Mouse (Mus musculus) midbrain, embryonic 13.5 days (tissue): ENCODE results near the gene Prmt9. TPM values are rescaled to one million over a fixed set of nuclear protein-coding genes. Genes with fewer than 3 reads are reported as not detected.

Experiments
- ATAC-seq: fragments of 200-750 bp; cut with Nextera tagmentation; 2 replicates; pipeline ENCODE4 v1.8.0; 2017; ENCODE audit warnings: mild to moderate bottlenecking, moderate TSS enrichment, moderate library complexity
- H3K27ac ChIP-seq: fragments of 300-500 bp; sonication (generic); 2 replicates; pipeline ENCODE4 v1.5.1; 2015; ENCODE audit warnings: inconsistent platforms, mild to moderate bottlenecking, moderate library complexity
- H3K27me3 ChIP-seq: fragments of 300-500 bp; sonication (generic); 2 replicates; pipeline ENCODE4 v1.6.1; 2015; ENCODE audit warnings: mild to moderate bottlenecking, inconsistent platforms
- H3K36me3 ChIP-seq: fragments of 300-500 bp; sonication (generic); 2 replicates; pipeline ENCODE4 v1.6.1; 2015; ENCODE audit warnings: mild to moderate bottlenecking, inconsistent platforms
- H3K4me1 ChIP-seq: fragments of 300-500 bp; sonication (generic); replicated peaks from 2 replicates; pipeline ENCODE4 v1.6.1; 2015; ENCODE audit warnings: inconsistent platforms
- H3K4me2 ChIP-seq: fragments of 300-500 bp; sonication (generic); replicated peaks from 2 replicates; pipeline ENCODE4 v1.6.1; 2015; ENCODE audit warnings: moderate library complexity, mild to moderate bottlenecking, inconsistent platforms
- H3K4me3 ChIP-seq: fragments of 300-500 bp; sonication (generic); replicated peaks from 2 replicates; pipeline ENCODE4 v1.5.1; 2015; ENCODE audit warnings: mild to moderate bottlenecking, inconsistent platforms
- H3K9ac ChIP-seq: fragments of 300-500 bp; sonication (generic); replicated peaks from 2 replicates; pipeline ENCODE4 v1.6.1; 2015; ENCODE audit warnings: mild to moderate bottlenecking, inconsistent platforms
- H3K9me3 ChIP-seq: fragments of 300-500 bp; sonication (generic); 2 replicates; pipeline ENCODE4 v1.6.1; 2016; ENCODE audit warnings: mild to moderate bottlenecking, inconsistent platforms
- WGBS: fragments of 180-500 bp; shearing (Covaris S2); methylation state at CpG from one replicate; pipeline ENCODE4 v1.1.7; 2015; 5-methylcytosine and 5-hydroxymethylcytosine counted together
- polyA plus RNA-seq: library from polyadenylated mRNA; unstranded; fragments of >200 nt; fragmentation: Nextera tagmentation; extraction: Ambion mirVana; gene quantifications from 2 replicates; pipeline ENCODE4 v1.2.1, GENCODE M21; 2015

The Prmt9 gene
- polyA plus RNA-seq, 1 experiment from 2014 or later, result 25.7 TPM

- H3K4me2 ChIP-seq, result peak within 1 kb of the TSS; percentile 69
- H3K9ac ChIP-seq, result peak within 1 kb of the TSS; percentile 81
- peaks cover 3% of the 10 kb centered on the region; the same call in 1 of the 2 replicates for H3K27me3 ChIP-seq
- H3K4me1 ChIP-seq, result peaks cover 16% of the 10 kb centered on the region
- peak within 1 kb of the TSS; percentile 84 for H3K4me3 ChIP-seq
- peak within 1 kb of the TSS; percentile 74 for H3K27ac ChIP-seq
- 0 out of 2 replicates have a peak, but pooled peaks cover 3% of the 10 kb centered on the region for H3K9me3 ChIP-seq
- peak; percentile 99 for ATAC-seq
- under 1% methylated on average over 36 of the region's 36 CpGs for WGBS
- peaks cover 4% of the 10 kb centered on the region for H3K36me3 ChIP-seq
Observed at GRCm38 (mm10) chr8:77610374-77610969, 61.3 kb downstream of the Prmt9 start, which contains the start of gene Tmem184c. Tmem184c (minus strand) TSS chr8:77610698.

DNA sequence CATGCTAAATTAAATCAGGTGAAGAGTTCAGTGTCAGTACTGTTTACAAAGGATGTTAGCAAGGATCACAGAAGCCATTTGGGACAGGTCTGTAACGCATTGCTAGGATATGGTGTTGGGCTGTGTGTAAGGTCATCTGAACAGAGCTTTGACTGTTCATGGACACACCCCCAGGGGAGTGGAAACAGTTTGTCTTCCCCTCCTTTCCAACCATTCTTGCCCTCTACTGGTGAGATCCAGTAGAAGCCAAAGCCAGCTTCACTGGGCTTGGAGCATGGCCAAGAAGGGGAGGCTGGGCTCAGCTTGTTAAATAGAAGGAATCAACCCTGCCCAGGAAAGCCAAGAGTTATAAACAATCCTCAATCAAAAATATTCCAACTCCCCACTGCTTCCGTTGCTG, 68.7 kb downstream of the Prmt9 start:
- Histone ChIP-seq H3K27me3 (no peaks in the 10 kb centered on the region), H3K4me2 (no peak overlapping the region), H3K9ac (no peak overlapping the region), H3K9me3 (no peaks in the 10 kb centered on the region), H3K4me3 (no peak overlapping the region), H3K4me1 (no peaks in the 10 kb centered on the region), H3K36me3 (no peaks in the 10 kb centered on the region), H3K27ac (no peak overlapping the region)
- 0 out of 2 replicates have a peak, but pooled peaks have one; percentile 27 for ATAC-seq
- 76% methylated on average over 2 of the region's 2 CpGs for WGBS

- no peak overlapping the region for H3K4me3 ChIP-seq
- no peak for ATAC-seq
- H3K4me1 ChIP-seq, result no peaks in the 10 kb centered on the region
- no peaks in the 10 kb centered on the region for H3K27me3 ChIP-seq
- H3K27ac ChIP-seq, result no peak overlapping the region
- H3K9me3 ChIP-seq, result no peaks in the 10 kb centered on the region
- WGBS, result 62% methylated on average over 7 of the region's 7 CpGs
- H3K4me2 ChIP-seq, result no peak overlapping the region
- no peak overlapping the region for H3K9ac ChIP-seq
- H3K36me3 ChIP-seq, result no peaks in the 10 kb centered on the region
Observed at GRCm38 (mm10) chr8:77623677-77624209, 74.5 kb downstream of the Prmt9 start.

GRCm38 (mm10) chr8:77629858-77630537, 80.8 kb downstream of the Prmt9 start:
- Histone ChIP-seq H3K36me3 (no peaks in the 10 kb centered on the region), H3K4me1 (no peaks in the 10 kb centered on the region), H3K4me3 (no peak overlapping the region), H3K27ac (no peak overlapping the region), H3K9ac (no peak overlapping the region), H3K27me3 (no peaks in the 10 kb centered on the region), H3K9me3 (no peaks in the 10 kb centered on the region), H3K4me2 (no peak overlapping the region)
- 17% methylated on average over 15 of the region's 15 CpGs for WGBS
- ATAC-seq, result peak; percentile 89

DNA sequence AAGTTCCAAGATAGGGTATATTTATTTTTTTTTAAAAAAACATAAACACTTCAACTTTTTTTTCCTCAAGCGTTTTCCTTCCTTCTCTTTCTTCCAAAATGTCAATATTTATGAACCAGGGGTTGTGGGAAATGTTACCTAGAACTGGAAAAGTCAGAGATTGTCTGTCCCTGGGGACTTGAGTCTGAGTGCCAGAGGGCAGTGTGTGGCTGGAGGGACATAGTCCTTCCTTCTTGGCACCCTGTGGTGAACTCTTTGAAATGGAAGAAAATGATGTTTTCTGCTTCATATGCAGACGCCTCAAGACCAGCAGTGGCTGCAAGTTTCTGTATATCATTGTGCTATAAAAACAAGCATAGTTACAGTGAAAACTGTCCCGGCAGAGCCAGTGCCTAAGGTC, 81.5 kb downstream of the Prmt9 start:
- no peak overlapping the region for H3K4me2 ChIP-seq
- no peaks in the 10 kb centered on the region for H3K9me3 ChIP-seq
- no peak overlapping the region for H3K27ac ChIP-seq
- no peaks in the 10 kb centered on the region for H3K36me3 ChIP-seq
- H3K4me3 ChIP-seq, result no peak overlapping the region
- peak; percentile 34; the same call in 1 of the 2 replicates for ATAC-seq
- WGBS, result 52% methylated on average over 3 of the region's 3 CpGs
- H3K9ac ChIP-seq, result no peak overlapping the region
- no peaks in the 10 kb centered on the region for H3K4me1 ChIP-seq
- no peaks in the 10 kb centered on the region for H3K27me3 ChIP-seq

Other genes starting within 250 kb of the Prmt9 start
- 3.6 and 4.7 TPM in 2 replicates for gene Arhgap10, start 31.4 kb upstream of the Prmt9 start, polyA plus RNA-seq
- 58.6 and 61.1 TPM in 2 replicates for gene Tmem184c, start 61.3 kb downstream of the Prmt9 start, polyA plus RNA-seq
- 4.4 and 6.2 TPM in 2 replicates for gene Ednra, start 175.1 kb downstream of the Prmt9 start, polyA plus RNA-seq